Mouse (Mus musculus) frontal cortex, postnatal 36 days (tissue): ENCODE measurements around the gene Fchsd2.

Experiments
- DNase-seq, 2 experiments: peaks; one replicate each; pipeline ENCODE4 v3.0.0; 2022; ENCODE audit warnings: low spot score in 2 of 2

Fchsd2 gene

DNA sequence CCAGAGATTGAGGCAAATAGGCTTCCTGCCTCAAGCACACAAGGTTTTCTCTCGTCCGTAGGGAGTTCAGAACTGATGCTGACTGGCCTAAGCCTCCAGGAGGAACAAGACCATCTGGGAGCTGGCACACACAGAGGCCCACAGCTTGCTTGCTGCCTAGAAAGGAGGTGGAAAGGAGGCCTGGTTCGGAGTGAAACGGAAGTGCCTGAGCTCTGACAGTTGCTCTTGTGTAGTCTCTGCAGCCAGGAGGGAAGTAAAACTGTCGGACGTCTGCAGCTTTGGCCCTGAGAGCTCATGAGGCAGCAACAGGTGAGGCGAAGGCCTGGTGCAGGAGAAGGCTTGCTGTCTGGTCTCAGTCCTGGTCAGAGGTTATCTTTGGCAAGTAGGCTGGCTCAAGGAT is at the start of gene Fchsd2:
Gene Fchsd2, plus strand, starts transcription at position 246 of the 400 bp plus-strand sequence.
- peak in 1 of 2 experiments; percentile 15 for DNase-seq

DNA sequence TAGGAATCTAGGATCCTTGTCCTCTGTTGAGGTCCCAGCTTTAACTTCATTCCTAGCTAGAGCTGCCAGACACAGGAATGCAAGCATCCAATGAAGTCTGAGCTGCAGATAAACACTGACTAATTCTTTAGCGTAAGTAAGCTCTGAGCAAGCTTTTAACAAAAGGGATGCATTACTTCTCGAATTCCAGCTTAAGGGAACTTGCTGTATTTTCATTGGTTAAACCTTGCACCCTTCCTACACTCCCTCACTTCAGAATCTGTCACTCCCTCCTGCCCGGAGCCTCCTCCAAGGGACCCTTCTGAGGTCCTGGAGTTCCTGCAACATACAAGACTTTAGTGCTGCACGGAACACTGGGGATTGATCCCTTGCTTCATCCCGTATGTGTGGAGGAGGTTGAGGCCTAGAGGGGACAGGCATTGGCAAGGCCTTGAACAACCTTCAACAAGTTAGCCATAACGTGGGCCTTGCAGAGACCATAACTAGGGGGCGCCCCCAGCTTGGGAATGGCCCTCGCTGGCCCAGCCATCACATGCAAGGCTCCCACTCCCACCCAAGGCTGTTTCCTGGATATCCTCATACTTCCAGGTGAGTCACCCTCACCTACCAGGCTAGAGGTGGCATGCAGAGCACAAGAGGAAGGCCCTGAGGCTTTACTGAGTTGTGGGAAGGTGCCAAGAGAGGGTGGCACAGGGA is 48.7 kb upstream of the Fchsd2 start:
- DNase-seq = no peak

DNA sequence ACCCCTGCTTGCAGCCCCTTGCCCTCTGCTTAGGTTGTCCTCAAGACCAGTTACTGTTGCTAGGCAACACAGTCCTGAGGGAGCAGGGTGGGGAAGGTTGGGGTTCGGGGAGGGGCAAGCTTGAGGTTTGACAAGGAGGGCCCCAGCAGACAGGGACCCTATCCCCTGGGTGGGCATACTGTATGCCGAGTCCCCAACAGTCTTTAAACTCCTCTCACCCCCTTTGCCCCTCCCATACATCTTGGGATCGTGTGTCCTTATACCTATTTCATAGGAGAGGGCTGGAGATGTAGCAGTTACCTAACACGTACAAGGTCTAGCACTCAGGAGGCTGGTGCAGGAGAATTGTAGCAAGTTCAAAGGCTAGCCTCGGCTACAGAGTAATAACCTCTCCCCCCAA is 44.4 kb upstream of the Fchsd2 start:
- no peak for DNase-seq

DNA sequence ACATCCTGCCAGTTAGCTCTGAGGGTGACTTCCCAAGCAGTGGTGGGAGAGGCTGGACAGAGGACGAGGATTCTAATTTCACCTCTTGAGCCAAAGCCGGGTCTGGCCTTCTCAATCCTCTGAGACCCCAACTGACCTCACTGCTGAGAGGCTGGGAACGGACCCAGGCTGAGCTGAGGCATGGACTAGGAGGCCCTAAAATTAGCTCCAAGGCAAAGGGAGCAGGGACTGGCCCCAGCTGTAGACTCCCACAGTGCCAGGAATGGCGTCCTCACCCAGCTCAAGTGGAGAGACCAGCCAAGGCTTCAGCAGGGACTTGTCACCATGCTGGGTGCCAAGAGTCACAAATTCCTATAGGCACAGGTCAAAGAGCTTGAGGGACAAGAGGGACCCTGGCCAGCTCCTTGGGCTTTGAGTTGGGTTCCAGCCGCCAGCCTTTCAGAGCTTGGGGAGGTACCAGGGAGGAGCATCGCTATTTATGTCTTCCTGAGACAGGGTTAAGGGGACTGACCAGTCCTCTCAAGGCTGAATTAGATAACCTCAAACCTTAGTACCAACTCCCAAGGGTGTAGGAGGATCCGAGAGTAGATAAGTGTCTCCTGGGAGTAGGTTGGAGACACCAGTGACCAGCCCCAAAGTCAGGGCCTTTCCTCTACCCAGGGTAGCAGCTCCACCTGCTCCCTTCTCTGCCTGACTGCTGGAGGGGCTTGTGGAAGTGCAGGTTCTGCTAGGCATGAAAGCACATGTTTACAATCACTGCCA is 43.2 kb upstream of the Fchsd2 start:
- no peak for DNase-seq

DNA sequence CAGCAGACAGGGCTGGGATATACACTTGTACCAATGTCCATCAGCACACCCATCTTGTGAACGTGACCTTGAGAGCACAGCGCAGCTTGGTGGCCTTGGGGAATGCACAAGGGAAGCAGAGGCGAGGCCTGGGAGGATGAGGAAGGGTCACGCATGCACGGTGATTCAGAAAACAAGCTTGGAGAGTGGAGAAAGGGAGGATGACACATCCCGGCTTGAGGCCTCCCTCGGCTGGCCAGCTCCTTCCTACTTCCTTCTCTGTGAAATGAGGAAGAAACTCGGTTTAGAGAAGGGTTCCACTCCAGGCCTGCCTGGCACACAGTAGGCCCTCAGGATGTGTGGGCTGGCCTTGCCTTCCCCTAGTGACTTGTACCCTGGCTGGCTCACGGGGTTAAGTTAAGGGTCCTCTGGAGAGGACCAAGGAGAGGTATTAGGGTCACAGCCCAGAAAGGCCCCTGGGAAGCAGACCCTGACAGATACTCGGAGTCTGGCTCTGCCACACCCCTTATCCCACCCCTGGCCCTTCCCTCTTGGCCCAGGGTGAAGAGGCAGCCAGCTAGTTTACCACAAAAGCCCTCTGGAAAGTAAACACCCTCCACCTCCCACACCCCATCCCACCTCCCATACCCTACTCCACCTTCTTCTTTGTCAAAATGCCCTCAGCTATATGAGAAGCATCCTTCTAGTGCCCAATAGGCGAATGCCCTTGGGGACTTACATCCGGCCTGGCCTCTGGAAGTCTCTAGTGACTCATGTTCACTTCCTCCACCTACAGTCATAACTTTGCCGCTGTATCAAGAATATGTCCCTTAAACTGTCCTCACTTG is 41.7 kb upstream of the Fchsd2 start:
- no peak for DNase-seq

DNA sequence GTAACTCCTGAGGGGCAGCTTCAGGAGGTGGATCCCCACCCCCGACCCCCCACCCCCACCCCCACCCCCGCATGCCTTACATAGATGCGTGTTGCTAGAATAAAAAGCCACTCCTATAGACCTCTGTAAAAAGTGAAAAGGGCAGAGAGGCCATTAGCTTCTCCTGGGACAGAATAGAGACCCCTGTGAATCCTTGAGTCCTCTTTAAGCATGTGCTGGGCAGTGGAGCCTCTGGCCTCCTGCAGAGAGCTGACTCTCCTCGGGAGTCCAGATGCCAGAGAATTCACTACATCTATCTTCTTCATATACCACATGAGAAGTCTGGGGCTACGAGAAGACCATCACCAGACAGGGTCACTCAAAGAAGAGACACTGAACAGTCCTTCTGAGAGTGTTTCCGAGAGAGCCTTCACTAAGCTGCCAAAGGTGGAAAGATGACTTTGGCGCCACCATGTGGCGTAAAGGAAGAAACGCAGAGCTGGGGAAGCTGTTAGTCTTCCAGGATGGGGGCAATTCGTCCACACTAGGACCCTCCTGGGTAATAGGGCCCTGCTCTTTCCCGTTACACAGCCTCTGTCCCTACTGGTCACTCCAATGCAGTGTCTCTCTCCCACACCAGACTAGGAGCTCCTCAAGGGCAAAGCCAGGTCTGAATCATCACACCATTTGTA is 41.0 kb upstream of the Fchsd2 start:
- DNase-seq = peak; percentile 54 to 69

DNA sequence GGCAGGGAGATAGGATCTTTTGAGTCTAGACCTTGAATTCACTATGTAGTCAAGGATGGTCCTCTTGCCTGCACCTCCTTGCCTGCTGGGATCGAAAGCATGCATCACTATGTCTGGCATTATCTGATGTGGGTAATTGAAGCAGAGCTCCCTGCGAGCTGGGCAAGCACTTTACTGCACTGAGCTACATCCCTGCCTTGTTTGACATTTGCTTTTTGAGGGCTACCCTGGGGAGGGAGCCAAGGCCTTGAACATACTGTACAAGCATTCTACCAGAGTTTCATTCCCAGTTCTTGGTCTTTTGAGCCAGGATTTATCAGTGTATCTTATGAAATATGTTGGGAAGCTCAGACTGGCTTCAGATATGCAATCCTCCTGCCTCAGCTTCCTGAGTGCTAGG is 39.5 kb upstream of the Fchsd2 start:
- DNase-seq = no peak

DNA sequence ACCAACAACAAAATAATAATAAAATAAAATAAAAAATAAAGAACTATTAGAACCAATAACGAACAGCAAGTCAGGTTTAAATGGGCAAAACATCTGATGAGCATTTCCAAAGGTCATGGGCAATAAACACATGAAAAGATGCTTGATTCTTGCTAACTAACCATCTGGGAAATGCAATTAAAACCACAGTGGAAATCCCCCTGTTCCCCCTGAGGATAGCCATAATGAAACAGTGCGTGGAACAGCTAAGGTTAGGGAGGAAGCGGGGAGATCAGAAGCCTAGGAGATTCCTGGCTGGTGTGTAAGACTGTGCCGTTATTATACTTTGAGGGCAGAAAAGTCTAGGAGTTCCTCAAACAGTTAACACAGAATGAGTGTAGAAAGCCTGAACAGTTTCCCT is 35.4 kb upstream of the Fchsd2 start:
- no peak for DNase-seq

DNA sequence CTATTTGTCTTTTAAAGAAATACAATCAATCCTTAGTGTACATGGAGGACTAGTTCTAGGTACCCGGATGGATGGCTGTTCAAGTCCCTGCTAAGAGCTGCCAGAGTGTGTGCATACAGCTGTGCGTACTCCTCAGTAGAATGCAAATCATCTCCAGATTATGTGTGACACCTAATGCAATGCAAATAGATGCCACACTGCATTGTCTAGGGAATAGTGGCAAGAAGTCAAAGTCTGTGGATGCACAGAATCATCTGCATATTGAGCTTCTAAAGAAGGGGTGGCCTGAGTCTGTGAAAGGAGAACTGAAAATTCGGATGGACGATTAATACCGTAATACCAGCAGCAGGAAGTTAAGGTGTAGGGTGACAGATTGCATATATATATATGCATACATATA is 33.5 kb upstream of the Fchsd2 start:
- no peak for DNase-seq

DNA sequence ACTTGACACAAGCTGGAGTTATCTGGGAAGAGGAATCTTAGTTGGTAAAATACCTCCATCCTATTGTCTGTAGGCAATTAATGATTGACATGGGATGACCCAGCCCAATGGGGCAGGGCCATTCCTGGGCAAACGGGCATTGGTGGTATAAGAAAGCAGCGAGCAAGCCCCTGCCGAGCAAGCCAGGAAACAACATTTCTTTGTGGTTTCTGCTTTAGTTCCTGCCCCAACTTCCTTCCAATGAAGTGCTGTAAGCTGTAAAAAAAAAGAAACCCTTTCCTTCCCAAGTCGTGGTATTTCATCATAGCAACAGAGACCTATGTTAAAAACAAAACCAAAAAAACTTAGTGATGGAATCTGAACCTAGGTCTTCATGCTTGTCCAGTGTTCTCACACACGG is 32.2 kb upstream of the Fchsd2 start:
- DNase-seq = no peak

DNA sequence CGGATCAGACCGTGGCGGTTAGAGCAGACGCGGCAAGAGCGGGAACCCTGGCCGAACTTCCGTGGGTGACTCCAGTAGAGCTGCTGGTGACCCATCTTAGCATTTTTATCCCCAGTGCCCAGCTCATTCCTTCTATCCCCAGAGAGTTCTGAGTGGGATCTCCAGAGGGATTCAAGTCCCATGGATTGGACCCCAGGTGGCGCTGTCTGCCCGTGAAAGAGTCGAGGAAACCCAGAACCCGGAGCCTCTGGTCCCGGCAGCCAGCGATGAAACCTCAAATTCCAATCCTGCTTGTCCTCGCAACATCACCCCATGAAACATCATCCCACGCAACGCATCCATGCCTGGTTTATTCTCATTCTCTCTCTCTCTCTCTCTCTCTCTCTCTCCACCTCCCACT is 31.3 kb upstream of the Fchsd2 start:
- DNase-seq = peak; percentile 89 to 92

DNA sequence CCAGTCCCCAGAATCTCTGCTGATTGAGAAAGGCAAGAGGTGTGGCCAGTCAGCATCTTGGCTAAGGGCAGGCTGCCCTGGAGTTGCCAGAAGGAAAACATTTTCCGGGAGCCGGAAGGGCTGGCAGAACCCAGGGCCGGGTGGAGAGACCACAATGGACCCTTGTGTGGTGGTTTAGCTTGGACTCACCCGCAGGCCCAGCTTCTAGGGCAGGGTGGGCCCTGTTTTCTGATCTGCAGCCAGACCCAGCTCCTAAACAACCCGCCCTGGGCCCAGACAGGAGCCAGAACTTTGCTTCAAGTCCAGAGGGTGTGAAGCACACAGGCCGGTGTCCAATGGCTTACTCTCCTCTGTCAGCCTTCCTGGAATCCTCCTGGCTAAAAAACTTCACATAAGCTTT is 30.4 kb upstream of the Fchsd2 start:
- peak; percentile 19 to 53 for DNase-seq

DNA sequence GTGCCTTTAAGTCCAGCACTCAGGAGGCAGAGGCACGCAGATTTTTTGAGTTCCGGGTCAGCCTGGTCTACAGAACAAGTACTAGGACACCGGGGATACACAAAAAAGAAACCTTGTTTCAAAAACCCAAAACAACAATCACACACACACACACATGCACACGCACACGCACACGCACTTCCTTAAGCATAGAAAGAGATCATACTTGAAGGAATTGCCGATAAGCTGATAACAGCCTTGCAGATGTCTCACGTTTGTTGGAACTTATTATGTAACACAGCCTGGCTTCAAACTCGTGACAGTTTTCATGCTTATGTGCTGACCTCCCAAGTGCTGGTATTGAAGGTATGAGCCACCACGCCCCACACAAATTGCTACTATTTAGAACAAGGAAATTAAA is 29.1 kb upstream of the Fchsd2 start:
- no peak for DNase-seq

DNA sequence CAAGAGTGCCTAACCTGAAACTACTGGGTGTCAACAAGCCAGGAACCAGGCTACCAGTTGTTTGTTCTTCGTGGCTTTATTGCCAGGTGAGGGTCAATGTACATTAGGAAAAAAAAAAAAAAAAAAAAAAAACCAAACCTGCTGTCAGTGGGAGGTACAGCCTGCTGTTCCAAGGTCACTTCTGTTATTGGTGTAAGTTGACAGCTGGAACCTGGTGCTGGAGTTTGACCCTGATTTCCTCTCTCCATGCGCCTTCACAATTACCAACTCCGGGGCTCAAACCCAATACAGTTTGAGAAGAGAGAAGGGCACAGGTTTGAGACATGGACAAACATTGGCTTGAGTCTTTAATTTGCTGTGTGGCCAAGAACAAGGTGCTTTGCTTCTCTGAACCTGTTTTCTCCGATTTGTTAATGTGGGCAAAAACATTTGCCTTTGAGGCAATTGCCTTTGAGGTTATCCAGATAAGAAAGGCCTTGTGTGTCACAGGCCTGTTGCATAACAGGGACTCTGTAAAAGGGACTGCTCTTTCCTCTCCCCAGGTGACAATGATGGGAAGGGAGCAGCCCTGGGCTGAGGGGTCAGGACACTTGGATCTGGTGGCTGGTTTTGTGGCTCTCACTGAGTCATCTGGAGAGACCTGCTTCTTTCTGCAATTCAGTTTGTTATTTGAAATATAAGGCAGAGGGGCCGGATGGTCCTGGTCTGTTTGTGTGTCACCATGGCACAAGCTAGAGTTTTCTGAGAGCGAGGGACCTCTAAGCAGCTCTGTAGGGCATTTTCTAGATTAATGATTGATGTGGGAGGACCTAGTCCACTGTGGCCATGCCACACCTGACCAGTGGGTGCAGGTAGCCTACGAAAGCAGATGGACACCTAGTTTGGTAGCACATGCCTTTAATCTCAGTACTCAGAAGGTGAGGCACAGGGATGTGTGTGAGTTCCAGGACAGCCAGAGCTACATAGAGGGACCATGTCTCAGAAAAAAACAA is 27.7 kb upstream of the Fchsd2 start:
- no peak for DNase-seq

DNA sequence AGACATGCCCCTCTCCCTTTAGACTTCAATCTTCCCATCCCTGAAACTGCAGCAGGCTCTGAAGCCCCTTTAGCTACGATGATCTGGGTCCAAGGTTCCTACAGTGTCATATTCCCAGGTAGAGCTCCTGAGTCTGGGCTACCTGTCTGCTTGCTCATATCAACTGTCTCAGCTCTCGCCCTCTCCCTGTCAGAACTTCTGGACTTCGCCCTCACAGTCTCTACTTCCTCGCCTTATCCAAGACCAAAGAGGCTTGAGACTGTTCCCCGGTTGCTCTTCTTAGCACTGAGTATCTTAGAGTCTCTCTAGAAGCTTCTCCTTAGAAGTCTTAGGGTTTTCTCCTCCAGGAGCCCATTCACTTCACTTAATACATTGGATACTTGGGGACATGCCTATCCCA is 26.7 kb upstream of the Fchsd2 start:
- DNase-seq = no peak

DNA sequence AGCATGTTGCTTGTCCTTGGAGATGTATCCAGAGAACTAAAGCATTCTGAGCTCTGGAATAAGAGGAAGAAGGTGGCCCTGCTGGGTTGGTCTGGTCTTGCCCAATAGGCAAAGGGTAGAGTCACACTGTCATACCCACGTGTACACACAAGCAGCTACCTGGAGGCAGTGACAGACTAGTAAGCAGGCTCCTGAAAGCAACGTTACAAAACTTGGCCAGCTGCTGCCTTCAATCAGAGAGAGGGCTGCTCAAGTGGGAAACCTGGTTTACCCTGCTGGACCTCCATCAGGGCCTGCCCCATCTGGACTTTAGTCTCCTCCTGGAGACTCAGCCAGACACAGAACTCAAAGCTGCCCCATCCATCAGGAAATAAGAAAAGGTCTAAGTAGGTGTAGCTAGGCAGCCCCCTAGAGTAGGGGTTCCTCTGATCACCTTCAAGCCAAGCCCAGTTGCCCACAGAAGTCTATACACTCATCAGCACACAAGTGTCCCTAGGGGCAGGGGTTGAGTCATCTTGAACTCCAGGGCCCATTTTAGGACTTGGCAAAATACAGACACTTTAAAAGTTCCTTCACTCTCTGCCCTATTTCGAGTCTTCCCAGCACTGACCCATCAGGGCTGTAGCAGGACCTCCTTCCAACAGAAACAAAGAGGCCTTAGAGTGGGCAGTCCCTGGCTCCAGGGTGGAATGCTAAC is 25.9 kb upstream of the Fchsd2 start:
- no peak for DNase-seq

DNA sequence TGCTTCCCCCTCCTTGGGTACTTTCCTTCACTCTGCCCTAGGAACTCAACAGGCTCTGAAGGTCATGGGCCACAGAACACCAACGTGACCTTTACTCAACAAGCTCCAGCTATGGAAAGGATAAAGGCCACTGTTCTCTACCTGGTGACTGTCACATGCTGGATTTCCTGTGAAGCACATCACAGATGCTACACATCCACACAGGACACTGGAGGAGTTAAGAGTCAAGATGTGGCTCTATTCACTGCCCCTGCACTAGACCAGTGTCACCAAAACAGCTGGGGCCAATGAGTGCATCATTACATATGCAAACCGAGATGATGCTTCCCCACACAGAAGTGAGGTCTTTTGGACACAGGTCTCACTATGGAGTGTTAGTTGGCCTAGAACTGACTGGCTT is 25.1 kb upstream of the Fchsd2 start:
- no peak for DNase-seq

DNA sequence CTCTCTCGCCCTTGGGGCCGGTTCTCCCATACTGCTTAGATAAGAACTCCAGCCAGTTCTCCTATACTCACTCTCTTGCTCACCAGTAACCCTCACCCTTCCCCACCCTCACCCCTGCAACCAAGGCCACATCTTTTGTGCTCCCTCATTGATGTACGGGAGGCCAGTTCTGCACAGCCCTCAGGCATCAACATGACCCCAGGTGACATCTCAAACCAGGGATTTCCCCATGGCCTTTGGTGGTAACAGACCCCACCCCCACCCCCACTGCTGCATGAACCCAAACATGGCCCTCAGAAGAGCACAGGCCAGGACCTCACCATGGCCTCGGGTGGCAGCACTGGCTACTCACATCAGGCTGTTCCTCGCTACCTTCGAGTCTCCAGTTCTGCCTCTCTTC is 23.4 kb upstream of the Fchsd2 start:
- DNase-seq = no peak

DNA sequence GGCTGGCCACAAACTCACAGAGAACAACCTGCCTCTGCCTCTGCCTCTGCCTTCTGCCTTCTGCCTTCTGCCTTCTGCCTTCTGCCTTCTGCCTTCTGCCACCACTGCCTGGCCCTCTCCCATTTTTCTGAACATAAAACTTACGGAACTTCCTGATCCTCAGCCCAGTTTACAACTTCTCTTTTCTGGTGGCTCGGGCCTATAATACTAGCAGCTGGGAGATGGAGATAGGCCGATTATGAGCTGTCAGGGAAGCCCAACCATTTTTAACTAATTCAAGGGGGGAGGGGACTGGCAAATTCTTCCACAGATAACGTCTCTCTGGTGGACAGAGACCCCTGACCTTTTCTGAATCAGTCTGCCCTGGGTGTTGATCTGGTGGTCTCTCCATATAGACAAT is 22.3 kb upstream of the Fchsd2 start:
- DNase-seq = no peak

DNA sequence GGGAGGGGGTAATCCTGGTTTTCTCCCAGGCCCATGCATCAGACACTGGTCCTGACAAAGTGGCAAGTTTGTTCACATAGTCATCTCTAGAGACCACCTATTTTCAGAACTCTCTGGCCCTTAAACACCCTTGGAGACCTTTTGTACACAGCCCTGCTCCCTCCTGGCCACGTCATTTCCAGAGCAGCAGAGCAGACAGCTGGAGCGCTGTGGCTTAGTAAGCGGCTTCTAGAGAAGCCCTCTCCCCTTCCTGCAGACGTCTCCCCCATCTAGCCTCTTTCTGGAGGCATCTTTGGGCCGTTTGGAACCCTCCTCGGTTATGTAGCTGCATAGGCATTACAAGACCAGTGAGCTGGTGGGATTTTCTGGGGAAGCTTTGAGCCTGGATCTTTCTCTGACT is 21.6 kb upstream of the Fchsd2 start:
- no peak for DNase-seq
